Mouse (Mus musculus) lung, embryonic 14.5 days (tissue): Measurements from ENCODE around the gene Kif5a. TPM values are rescaled to one million over a fixed set of nuclear protein-coding genes. Genes with fewer than 3 reads are reported as not detected.

Source experiments
- ATAC-seq: fragments of 200-750 bp; cut with Nextera tagmentation; 2 replicates; pipeline ENCODE4 v1.8.0; 2017; ENCODE audit warnings: mild to moderate bottlenecking, moderate TSS enrichment, moderate library complexity; ENCODE audit not compliant: insufficient read depth
- DNase-seq: peaks from one replicate; pipeline ENCODE4 v3.0.0-alpha.2; 2015
- H3K27ac ChIP-seq: fragments of 300-500 bp; sonication (generic); 2 replicates; pipeline ENCODE4 v1.5.1; 2014; ENCODE audit warnings: low read depth, mild to moderate bottlenecking, moderate library complexity
- H3K27me3 ChIP-seq: fragments of 300-500 bp; sonication (generic); 2 replicates; pipeline ENCODE4 v1.6.1; 2014; ENCODE audit warnings: low read length, control low read depth; ENCODE audit not compliant: insufficient read depth
- H3K36me3 ChIP-seq: fragments of 300-500 bp; sonication (generic); 2 replicates; pipeline ENCODE4 v1.6.1; 2014; ENCODE audit warnings: control low read depth; ENCODE audit not compliant: insufficient read depth
- H3K4me1 ChIP-seq: fragments of 300-500 bp; sonication (generic); 2 replicates; pipeline ENCODE4 v1.6.1; 2014; ENCODE audit warnings: antibody characterized with exemption, control low read depth; ENCODE audit not compliant: insufficient read depth
- H3K4me2 ChIP-seq: fragments of 300-500 bp; sonication (generic); 2 replicates; pipeline ENCODE4 v1.6.1; 2014; ENCODE audit warnings: mild to moderate bottlenecking
- H3K4me3 ChIP-seq: fragments of 300-500 bp; sonication (generic); 2 replicates; pipeline ENCODE4 v1.5.1; 2014; ENCODE audit warnings: low read depth, low read length
- H3K9ac ChIP-seq: fragments of 300-500 bp; sonication (generic); 2 replicates; pipeline ENCODE4 v1.6.1; 2014
- H3K9me3 ChIP-seq: fragments of 300-500 bp; sonication (generic); 2 replicates; pipeline ENCODE4 v1.6.1; 2016; ENCODE audit warnings: low read depth, low read length, control low read depth
- CTCF ChIP-seq: IDR thresholded peaks from 2 replicates; pipeline ENCODE4 v1.5.1; 2016; ENCODE audit warnings: antibody characterized with exemption, low read depth
- WGBS: fragments of 180-500 bp; shearing (Covaris S2); extraction: QIAGEN DNeasy Blood & Tissue Kit; methylation state at CpG from one replicate; pipeline ENCODE4 v1.1.7; 2014; 5-methylcytosine and 5-hydroxymethylcytosine counted together
- polyA plus RNA-seq: library from polyadenylated mRNA; unstranded; fragments of >200 nt; fragmentation: Nextera tagmentation; extraction: Ambion mirVana; gene quantifications from 2 replicates; pipeline ENCODE4 v1.2.1, GENCODE M21; 2014

The Kif5a gene
- polyA plus RNA-seq, 1 experiment from 2014 or later, result 0.64 TPM

DNA sequence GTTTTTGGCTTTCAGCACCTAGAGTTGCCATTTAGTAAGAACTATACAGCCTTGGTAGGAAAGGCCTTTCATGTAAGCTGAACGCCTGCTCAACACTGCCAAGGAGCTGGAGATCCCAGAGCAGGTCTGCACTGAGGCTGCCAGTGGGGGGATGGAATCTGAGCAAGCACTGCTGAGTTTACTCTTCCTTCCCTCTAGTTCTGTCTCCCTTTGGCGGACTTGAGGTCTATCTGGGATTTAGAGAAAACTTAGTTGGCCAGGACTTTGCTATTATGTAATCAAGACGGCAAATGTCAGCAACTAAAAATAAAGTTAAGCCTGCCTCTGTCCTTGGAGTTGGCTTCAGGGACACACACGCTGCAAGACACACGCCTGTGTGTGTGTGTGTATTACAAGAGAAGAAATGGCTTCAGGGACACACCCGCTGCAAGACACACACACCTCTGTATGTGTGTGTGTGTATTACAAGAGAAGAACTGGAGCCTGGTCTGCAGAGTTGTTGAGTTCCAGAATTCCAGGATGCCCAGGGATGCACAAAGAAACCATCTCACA, 29.9 kb upstream of the Kif5a start:
- no peaks in the 10 kb centered on the region for H3K27me3 ChIP-seq
- TF ChIP-seq CTCF, result no peak
- H3K4me2 ChIP-seq, result peak overlapping the region; percentile 32; the same call in 1 of the 2 replicates
- no peak overlapping the region for H3K27ac ChIP-seq
- no peak overlapping the region for H3K9ac ChIP-seq
- ATAC-seq (no peak), DNase-seq (no peak)
- H3K36me3 ChIP-seq, result peaks cover 48% of the 10 kb centered on the region
- 74% methylated on average over 6 of the region's 6 CpGs for WGBS
- no peak overlapping the region for H3K4me3 ChIP-seq
- no peaks in the 10 kb centered on the region for H3K9me3 ChIP-seq
- peaks cover 16% of the 10 kb centered on the region; the same call in 1 of the 2 replicates for H3K4me1 ChIP-seq

DNA sequence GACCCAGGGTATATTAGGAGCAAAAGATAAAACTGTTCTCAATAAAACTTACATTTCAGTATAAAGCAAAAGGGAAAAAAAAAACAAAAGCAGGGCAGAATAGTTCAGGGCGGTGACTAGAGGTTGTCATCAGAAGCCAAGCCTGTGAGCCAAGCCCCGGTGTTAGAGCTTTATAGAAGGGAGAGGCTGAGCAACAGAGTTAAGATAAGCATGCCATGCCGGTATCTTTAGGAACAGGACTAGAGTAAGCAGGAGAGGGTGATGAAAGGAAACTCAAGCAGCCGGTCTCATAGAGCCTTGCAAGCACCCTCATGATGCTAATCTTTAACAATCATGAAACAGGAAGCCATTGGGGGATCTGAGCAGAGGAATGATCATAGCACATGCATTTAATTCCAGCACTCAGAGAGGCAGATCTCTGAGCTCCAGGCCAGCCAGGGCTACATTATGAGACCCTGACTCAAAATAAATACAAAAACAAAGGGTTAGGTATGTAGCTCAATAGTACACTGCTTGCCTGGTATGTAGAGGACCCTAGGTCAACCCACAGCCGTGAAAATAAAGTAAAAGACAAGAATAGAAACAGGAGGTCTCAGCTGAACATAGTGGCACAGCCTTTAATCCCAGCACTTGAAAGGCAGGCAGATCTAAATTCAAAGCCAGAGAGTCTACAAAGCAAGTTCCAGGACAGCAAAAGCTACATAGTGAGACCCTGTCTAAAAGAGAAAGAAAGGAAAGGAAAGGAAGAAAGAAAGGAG, 28.9 kb upstream of the Kif5a start:
- peaks cover 43% of the 10 kb centered on the region for H3K36me3 ChIP-seq
- peaks cover 24% of the 10 kb centered on the region; the same call in 1 of the 2 replicates for H3K4me1 ChIP-seq
- WGBS, result 22% methylated on average over 5 of the region's 5 CpGs
- peak overlapping the region; percentile 83 for H3K4me2 ChIP-seq
- TF ChIP-seq CTCF, result no peak
- peak overlapping the region; percentile 76 for H3K9ac ChIP-seq
- no peaks in the 10 kb centered on the region for H3K9me3 ChIP-seq
- ATAC-seq, result no peak
- H3K27ac ChIP-seq, result peak overlapping the region; percentile 93
- H3K4me3 ChIP-seq, result peak overlapping the region; percentile 65
- no peaks in the 10 kb centered on the region for H3K27me3 ChIP-seq
- no peak for DNase-seq

DNA sequence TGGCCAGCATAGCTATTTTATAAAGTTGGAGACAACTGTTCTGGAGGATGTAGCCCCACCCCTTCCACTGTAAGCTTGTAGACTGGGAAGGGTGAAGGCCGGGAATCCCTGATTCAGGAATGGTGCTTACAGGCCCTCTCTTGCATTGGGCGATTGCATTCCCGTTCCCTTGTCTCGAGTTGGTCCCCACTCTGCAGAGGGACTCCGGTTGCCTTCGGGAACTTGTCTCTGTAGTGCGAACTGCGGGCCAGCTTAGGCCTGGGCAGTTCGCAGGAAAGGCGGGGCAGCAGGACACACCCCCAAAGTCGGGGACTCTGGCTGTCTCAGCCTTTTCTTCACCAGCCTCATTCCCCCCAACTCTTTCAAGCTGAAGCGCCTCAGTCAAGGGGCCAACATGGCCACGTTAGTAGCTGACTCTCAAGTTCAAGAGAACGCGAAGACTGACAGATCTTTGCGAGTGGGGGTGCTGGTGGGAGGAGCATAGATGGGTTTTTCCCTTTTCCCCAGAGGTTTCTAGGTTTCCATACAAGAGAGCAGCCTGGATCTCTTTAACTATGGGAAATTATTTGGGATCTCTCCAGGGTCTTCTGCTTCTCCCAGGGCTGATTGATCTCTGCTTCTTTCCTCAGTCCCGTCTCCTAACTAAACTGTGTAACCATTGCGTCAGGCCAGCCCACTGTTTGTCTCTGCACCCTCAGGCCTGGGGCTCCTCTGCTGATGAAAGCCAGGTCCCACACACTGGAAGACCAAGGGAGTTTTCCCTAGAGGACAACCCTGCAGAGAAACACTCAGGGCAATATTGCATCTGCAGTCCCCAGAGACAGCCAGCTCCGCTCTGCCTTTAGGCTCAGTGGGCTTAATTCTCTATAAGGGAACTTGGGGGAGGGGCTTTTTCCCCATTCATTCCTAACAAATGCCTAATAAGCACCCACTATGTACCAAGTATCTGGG, 28.1 kb upstream of the Kif5a start:
- Histone ChIP-seq H3K9me3 (no peaks in the 10 kb centered on the region), H3K9ac (peak overlapping the region; percentile 76), H3K4me2 (peak overlapping the region; percentile 83), H3K36me3 (peaks cover 43% of the 10 kb centered on the region), H3K4me1 (peaks cover 30% of the 10 kb centered on the region; the same call in 1 of the 2 replicates), H3K27ac (peak overlapping the region; percentile 93), H3K27me3 (no peaks in the 10 kb centered on the region), H3K4me3 (peak overlapping the region; percentile 65)
- DNase-seq (peak; percentile 80), ATAC-seq (peak; percentile 48)
- WGBS, result 2% methylated on average over 19 of the region's 19 CpGs
- no peak for TF ChIP-seq CTCF

DNA sequence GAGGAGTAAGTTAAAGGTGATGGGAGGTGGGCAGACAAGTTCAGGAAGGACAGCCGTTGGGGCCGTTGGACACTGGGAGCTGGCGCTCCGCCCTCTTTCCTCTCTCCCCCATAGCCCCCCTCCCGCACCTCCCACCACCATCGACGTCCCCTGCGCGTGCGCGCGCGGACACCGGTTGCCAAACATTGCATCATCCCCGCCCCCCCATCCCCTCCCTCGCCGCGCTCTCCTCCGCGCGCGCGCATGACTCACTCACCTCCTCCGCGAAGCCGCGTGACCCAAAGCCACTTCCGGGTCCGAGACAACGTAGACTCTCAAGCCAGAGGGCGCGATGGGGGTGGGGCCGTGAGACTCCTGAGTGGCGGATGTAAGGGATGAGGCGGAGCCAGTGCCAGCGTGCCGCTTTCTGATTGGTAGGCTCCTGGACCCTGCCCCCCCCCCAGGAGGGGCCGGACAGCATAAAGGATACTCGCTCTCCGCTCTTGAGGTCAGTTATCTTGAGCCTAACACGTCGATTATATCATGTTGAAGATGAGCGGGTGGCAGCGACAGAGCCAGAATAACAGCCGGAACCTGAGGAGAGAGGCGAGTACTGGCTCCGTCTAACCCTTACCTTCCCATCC, 27.3 kb upstream of the Kif5a start:
- Histone ChIP-seq H3K27me3 (no peaks in the 10 kb centered on the region; the same call in 1 of the 2 replicates), H3K27ac (peak overlapping the region; percentile 99), H3K4me1 (peaks cover 30% of the 10 kb centered on the region; the same call in 1 of the 2 replicates), H3K9me3 (no peaks in the 10 kb centered on the region), H3K4me3 (peak overlapping the region; percentile 65), H3K36me3 (peaks cover 43% of the 10 kb centered on the region), H3K4me2 (peak overlapping the region; percentile 83), H3K9ac (peak overlapping the region; percentile 76)
- peak; percentile 100 for DNase-seq
- peak; percentile 89 for ATAC-seq
- 0 out of 2 replicates have a peak, but pooled peaks have one; percentile 2 for TF ChIP-seq CTCF
- 2% methylated on average over 47 of the region's 47 CpGs for WGBS

DNA sequence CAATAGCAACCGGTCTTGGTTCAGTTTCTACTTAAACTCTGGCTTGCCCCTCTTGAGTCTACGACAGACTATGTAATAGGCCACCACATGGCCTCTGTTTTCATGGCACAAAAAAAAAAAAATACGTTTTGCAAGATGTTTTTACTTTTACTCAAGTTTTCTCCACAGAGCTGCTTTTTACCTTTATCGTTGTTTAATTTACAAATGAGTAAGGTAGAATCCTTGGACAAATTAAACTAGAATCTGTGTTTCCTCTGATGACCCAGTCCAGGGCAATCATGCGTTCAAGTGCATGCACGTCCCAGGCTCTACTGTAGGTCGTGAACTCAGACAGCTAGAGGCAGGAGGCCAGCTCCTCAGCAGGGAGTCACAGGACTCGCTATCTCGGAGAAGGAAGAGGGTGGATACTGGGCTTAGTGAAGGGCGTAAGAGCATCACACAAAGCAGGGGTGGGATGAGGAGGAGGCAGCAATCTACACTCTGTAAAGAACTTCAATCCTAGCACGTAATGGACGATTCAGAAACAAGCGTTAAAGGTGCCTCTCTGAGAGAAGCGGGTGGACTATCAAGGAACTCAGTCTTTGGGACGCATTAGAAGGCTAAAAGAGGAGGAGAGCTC, 26.5 kb upstream of the Kif5a start:
- DNase-seq (peak; percentile 63), ATAC-seq (peak; percentile 9; the same call in 1 of the 2 replicates)
- TF ChIP-seq CTCF, result no peak
- Histone ChIP-seq H3K9me3 (no peaks in the 10 kb centered on the region), H3K9ac (peak overlapping the region; percentile 71), H3K27ac (peak overlapping the region; percentile 99), H3K4me1 (peaks cover 30% of the 10 kb centered on the region; the same call in 1 of the 2 replicates), H3K4me2 (peak overlapping the region; percentile 83), H3K36me3 (peaks cover 43% of the 10 kb centered on the region), H3K27me3 (no peaks in the 10 kb centered on the region; the same call in 1 of the 2 replicates), H3K4me3 (peak overlapping the region; percentile 65)
- 1% methylated on average over 15 of the region's 15 CpGs for WGBS
